ENCODE assay signal across 8 mouse cellular contexts in the genomic region with DNA sequence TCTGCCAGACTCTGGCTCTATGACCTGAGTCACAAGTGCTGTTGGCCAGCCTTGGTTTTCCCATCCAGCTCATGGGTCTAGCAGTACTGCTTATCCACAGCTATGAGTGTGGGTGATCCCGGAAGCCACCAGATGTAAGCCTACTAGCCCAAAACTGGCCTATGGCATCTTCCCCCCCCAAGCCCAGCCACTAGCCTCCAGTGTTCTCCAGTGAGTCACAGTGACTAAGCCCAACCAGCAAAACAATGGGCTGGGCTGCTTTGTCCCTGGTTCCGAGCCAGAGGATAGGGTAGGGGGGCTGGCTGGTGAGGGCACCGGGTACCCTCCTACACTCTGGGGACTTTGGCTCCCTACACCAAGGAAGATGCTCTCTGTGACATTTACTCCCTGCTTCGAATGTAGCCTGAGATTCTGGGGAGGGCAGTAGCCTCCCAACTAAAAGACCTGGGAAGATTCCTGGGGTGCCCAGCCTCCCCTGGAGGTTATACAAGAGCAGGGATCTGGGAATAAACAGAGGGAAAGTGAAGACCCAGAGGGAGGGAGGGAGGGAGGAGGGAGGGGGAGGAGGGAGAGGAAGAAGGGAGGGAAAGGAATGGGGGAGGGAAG. TPM values are rescaled to one million over a fixed set of nuclear protein-coding genes. Genes with fewer than 3 reads are reported as not detected.
DNase-seq lines count a peak whose midpoint lies in the region; ATAC-seq and TF ChIP-seq lines count a peak whose summit lies in the region.

No protein-coding gene starts in this region.

- 8% methylated on average over 4 of the region's 4 CpGs for WGBS in kidney, embryonic 15.5 days
- 13% methylated on average over 4 of the region's 4 CpGs for WGBS in kidney, adult 2 months
- WGBS in kidney, postnatal 0 days: 10% methylated on average over 4 of the region's 4 CpGs
- 22% methylated on average over 4 of the region's 4 CpGs for WGBS in midbrain, postnatal 0 days

- H3K27ac ChIP-seq in kidney, embryonic 15.5 days: peak overlapping the region; percentile 96
- H3K27ac ChIP-seq in kidney, adult 2 months (ENCODE audit: insufficient read depth, low read depth, low read length): no peak overlapping the region
- peak overlapping the region; percentile 90 for H3K27ac ChIP-seq in kidney, postnatal 0 days
- H3K27ac ChIP-seq in midbrain, postnatal 0 days (ENCODE audit: low read depth, low read length): no peak overlapping the region

- H3K9me3 ChIP-seq in kidney, embryonic 15.5 days (replicated peaks): no peaks in the 10 kb centered on the region
- no peaks in the 10 kb centered on the region for H3K9me3 ChIP-seq in kidney, postnatal 0 days (replicated peaks; ENCODE audit: low read length)
- no peaks in the 10 kb centered on the region for H3K9me3 ChIP-seq in midbrain, postnatal 0 days (ENCODE audit: low read length)

- H3K4me2 ChIP-seq in kidney, embryonic 15.5 days: peak overlapping the region; percentile 63; the same call in 1 of the 2 replicates
- H3K4me2 ChIP-seq in kidney, postnatal 0 days (ENCODE audit: low read length): no peak overlapping the region
- no peak overlapping the region for H3K4me2 ChIP-seq in midbrain, postnatal 0 days (ENCODE audit: low read depth, low read length, poor library complexity, severe bottlenecking)

- no peak overlapping the region for H3K9ac ChIP-seq in kidney, embryonic 15.5 days
- H3K9ac ChIP-seq in kidney, postnatal 0 days (ENCODE audit: low read depth, low read length): no peak overlapping the region
- H3K9ac ChIP-seq in midbrain, postnatal 0 days (replicated peaks; ENCODE audit: low read length, poor library complexity, severe bottlenecking): no peak overlapping the region

- peaks cover 64% of the 10 kb centered on the region for H3K4me1 ChIP-seq in kidney, embryonic 15.5 days
- H3K4me1 ChIP-seq in kidney, adult 2 months (ENCODE audit: control insufficient read depth, insufficient read depth, low read length): no peaks in the 10 kb centered on the region
- H3K4me1 ChIP-seq in kidney, postnatal 0 days (replicated peaks; ENCODE audit: insufficient read depth, low read length): peaks cover 22% of the 10 kb centered on the region
- H3K4me1 ChIP-seq in midbrain, postnatal 0 days (ENCODE audit: insufficient read depth, low read length): no peaks in the 10 kb centered on the region

- no peak for TF ChIP-seq CTCF in kidney, adult 2 months (conservative IDR thresholded peaks at IDR 0.05; ENCODE audit: insufficient read depth, insufficient read length, low read depth, low read length)
- TF ChIP-seq CTCF in kidney, postnatal 0 days (IDR thresholded peaks at IDR 0.05; ENCODE audit: low read depth): 0 out of 2 replicates have a peak, but pooled peaks have one; percentile 5
- no peak for TF ChIP-seq CTCF in midbrain, postnatal 0 days (IDR thresholded peaks at IDR 0.05)

- H3K4me3 ChIP-seq in kidney, embryonic 15.5 days (replicated peaks): no peak overlapping the region
- no peak overlapping the region for H3K4me3 ChIP-seq in kidney, adult 2 months (ENCODE audit: insufficient read depth, low read depth, low read length)
- no peak overlapping the region for H3K4me3 ChIP-seq in kidney, postnatal 0 days (replicated peaks; ENCODE audit: low read depth, low read length)
- no peak overlapping the region for H3K4me3 ChIP-seq in midbrain, postnatal 0 days (ENCODE audit: low read depth, low read length)

- H3K36me3 ChIP-seq in kidney, embryonic 15.5 days: no peaks in the 10 kb centered on the region
- H3K36me3 ChIP-seq in kidney, adult 2 months (ENCODE audit: control insufficient read depth, insufficient read depth, low read length): no peaks in the 10 kb centered on the region
- H3K36me3 ChIP-seq in kidney, postnatal 0 days (ENCODE audit: insufficient read depth, low read length): no peaks in the 10 kb centered on the region
- no peaks in the 10 kb centered on the region for H3K36me3 ChIP-seq in midbrain, postnatal 0 days (ENCODE audit: insufficient read depth, low read length)

- no peak for TF ChIP-seq POLR2A in kidney, adult 2 months (IDR thresholded peaks at IDR 0.05; ENCODE audit: low read depth, low read length)

- no peak for DNase-seq in kidney, adult 2 months
- peak; percentile 75 for DNase-seq in adrenal gland, postnatal 14 days
- peak; percentile 99 for DNase-seq in heart, adult 11 months
- peak; percentile 92 for DNase-seq in kidney, postnatal 0 days (ENCODE audit: low spot score)
- DNase-seq in midbrain, postnatal 0 days (ENCODE audit: low spot score): peak; percentile 70
- DNase-seq in B cell, adult 2 months: no peak
- no peak for DNase-seq in layer of hippocampus, postnatal 36 days

- no peaks in the 10 kb centered on the region for H3K27me3 ChIP-seq in kidney, embryonic 15.5 days
- H3K27me3 ChIP-seq in kidney, adult 2 months (replicated peaks; ENCODE audit: control insufficient read depth, insufficient read depth, low read length): no peaks in the 10 kb centered on the region
- H3K27me3 ChIP-seq in kidney, postnatal 0 days (ENCODE audit: insufficient read depth, low read length): no peaks in the 10 kb centered on the region
- no peaks in the 10 kb centered on the region for H3K27me3 ChIP-seq in midbrain, postnatal 0 days (ENCODE audit: insufficient read depth, low read length)

- ATAC-seq in kidney, embryonic 15.5 days (replicated peaks; ENCODE audit: low FRiP score): peak; percentile 85
- peak; percentile 83 for ATAC-seq in kidney, postnatal 0 days (replicated peaks; ENCODE audit: low FRiP score, low read depth)
- peak; percentile 76 for ATAC-seq in midbrain, postnatal 0 days (ENCODE audit: low FRiP score)

RNA-seq across cellular contexts. Expression of a gene that starts 10.3 kb away (rescaled TPM):
- polyA plus RNA-seq in kidney, embryonic 15.5 days (2015; fragmentation: Nextera tagmentation; extraction: Ambion mirVana): 115 and 139 TPM in 2 replicates
- polyA plus RNA-seq in kidney, adult 2 months (2012; rRNA removed): 22.2 and 39.8 TPM in 2 replicates
- 20.4 and 52.3 TPM in 2 replicates for total RNA-seq in adrenal gland, postnatal 14 days (2021)
- polyA plus RNA-seq in kidney, postnatal 0 days (2015; fragmentation: Nextera tagmentation; extraction: Ambion mirVana): 161 and 165 TPM in 2 replicates
- total RNA-seq in midbrain, postnatal 0 days (2014; rRNA removed): 5.1 and 11.0 TPM in 2 replicates
- polyA plus RNA-seq in midbrain, postnatal 0 days (2015; fragmentation: Nextera tagmentation; extraction: Ambion mirVana): 5.3 and 8.7 TPM in 2 replicates
- 1 to 10 TPM; 1.2 to 3.4 TPM for total RNA-seq in layer of hippocampus, postnatal 36 days (2021)

RNA-seq across cellular contexts. Expression of a gene that starts 27.7 kb away (rescaled TPM):
- polyA plus RNA-seq in kidney, embryonic 15.5 days (2015; fragmentation: Nextera tagmentation; extraction: Ambion mirVana): 23.5 and 46.2 TPM in 2 replicates
- polyA plus RNA-seq in kidney, adult 2 months (2012; rRNA removed): 48.3 TPM in 1 of 2 replicates, not detected in the other
- total RNA-seq in adrenal gland, postnatal 14 days (2021): 1.1 and 1.8 TPM in 2 replicates
- 3.4 TPM in 2 replicates for polyA plus RNA-seq in kidney, postnatal 0 days (2015; fragmentation: Nextera tagmentation; extraction: Ambion mirVana)
- total RNA-seq in midbrain, postnatal 0 days (2014; rRNA removed): 1.3 and 1.5 TPM in 2 replicates
- polyA plus RNA-seq in midbrain, postnatal 0 days (2015; fragmentation: Nextera tagmentation; extraction: Ambion mirVana): 2.0 and 3.1 TPM in 2 replicates
- total RNA-seq in layer of hippocampus, postnatal 36 days (2021): not detected

RNA-seq across cellular contexts. Expression of a gene that starts 29.3 kb away (rescaled TPM):
- 19.0 and 45.8 TPM in 2 replicates for polyA plus RNA-seq in kidney, embryonic 15.5 days (2015; fragmentation: Nextera tagmentation; extraction: Ambion mirVana)
- 0.54 and 103 TPM in 2 replicates for polyA plus RNA-seq in kidney, adult 2 months (2012; rRNA removed)
- total RNA-seq in adrenal gland, postnatal 14 days (2021): 0.56 and 0.67 TPM in 2 replicates
- polyA plus RNA-seq in kidney, postnatal 0 days (2015; fragmentation: Nextera tagmentation; extraction: Ambion mirVana): 2.2 and 3.0 TPM in 2 replicates
- not detected in 2 replicates for total RNA-seq in midbrain, postnatal 0 days (2014; rRNA removed)
- polyA plus RNA-seq in midbrain, postnatal 0 days (2015; fragmentation: Nextera tagmentation; extraction: Ambion mirVana): 0.46 and 0.56 TPM in 2 replicates
- not detected for total RNA-seq in layer of hippocampus, postnatal 36 days (2021)

RNA-seq across cellular contexts. Expression of a gene that starts 36.3 kb away (rescaled TPM):
- 0.62 and 1.3 TPM in 2 replicates for polyA plus RNA-seq in kidney, embryonic 15.5 days (2015; fragmentation: Nextera tagmentation; extraction: Ambion mirVana)
- 1.8 and 3.3 TPM in 2 replicates for polyA plus RNA-seq in kidney, adult 2 months (2012; rRNA removed)
- not detected in 2 replicates for total RNA-seq in adrenal gland, postnatal 14 days (2021)
- 2.5 and 4.8 TPM in 2 replicates for polyA plus RNA-seq in kidney, postnatal 0 days (2015; fragmentation: Nextera tagmentation; extraction: Ambion mirVana)
- total RNA-seq in midbrain, postnatal 0 days (2014; rRNA removed): not detected in 2 replicates
- polyA plus RNA-seq in midbrain, postnatal 0 days (2015; fragmentation: Nextera tagmentation; extraction: Ambion mirVana): not detected in 2 replicates
- not detected for total RNA-seq in layer of hippocampus, postnatal 36 days (2021)

Comparison
In these comparisons a context has a peak if more than half of its experiments do, and no peak if none do; other contexts are left out.
1. H3K27ac ChIP-seq: peak in kidney, embryonic 15.5 days (single experiment) and kidney, postnatal 0 days (single experiment); none in kidney, adult 2 months (single experiment) and midbrain, postnatal 0 days (single experiment).
2. DNase-seq: peak in adrenal gland, postnatal 14 days (single experiment), heart, adult 11 months (single experiment), kidney, postnatal 0 days (single experiment) and midbrain, postnatal 0 days (single experiment); none in kidney, adult 2 months (single experiment), B cell, adult 2 months (0 of 2) and layer of hippocampus, postnatal 36 days (0 of 2).
3. Peak in every context shown above with its lines, with median percentiles within 50 percentile points of each other: ATAC-seq.